Mouse (Mus musculus) inflammation-experienced regulatory T-cells (primary cell): Measurements from ENCODE around the gene Zfp961. TPM values are rescaled to one million over a fixed set of nuclear protein-coding genes. Genes with fewer than 3 reads are reported as not detected.

Experiments
- polyA plus RNA-seq, 2 experiments: library from polyadenylated mRNA; unstranded; fragments of 100-300 nt; shearing (Covaris generic); gene quantifications; one replicate each; pipeline ENCODE4 v1.2.1; 2017

The Zfp961 gene
- 10 to 100 TPM; 25.4 to 35.6 TPM for polyA plus RNA-seq

GRCm38 (mm10) chr8:71950482-71951221 is at the start of gene Zfp961:
Gene Zfp961 (plus strand): TSS chr8:71951038.

GRCm38 (mm10) chr8:71908309-71909261 is 42.3 kb upstream of the Zfp961 start, which contains the start of the genes Zfp882 and Zfp617:
Gene Zfp882 (plus strand): TSS chr8:71908608.
Gene Zfp617 (plus strand): TSS chr8:71908635.

DNA sequence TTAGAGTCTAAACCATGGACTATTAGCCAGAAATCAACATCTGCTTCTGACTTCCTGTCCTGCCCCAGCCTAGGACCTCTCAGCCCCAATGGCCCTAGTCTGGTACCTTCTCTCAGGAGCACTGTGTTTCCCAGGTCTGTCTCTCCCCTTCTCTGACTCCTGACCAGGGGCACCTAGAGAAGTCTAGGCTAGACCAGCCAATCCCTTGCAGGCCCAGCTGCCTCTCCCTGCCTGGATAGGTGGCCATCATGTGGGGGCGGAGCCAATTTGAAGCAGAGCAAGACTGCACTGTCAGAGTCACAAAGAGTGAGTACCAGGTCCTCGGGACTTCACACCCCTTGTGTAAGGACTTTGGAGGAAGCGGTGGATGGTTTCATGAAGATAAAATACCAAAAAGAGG is 58.6 kb downstream of the Zfp961 start, which contains the start of gene Cyp4f18:
TSS of gene Cyp4f18 (minus strand) at position 154 of the 400 bp plus-strand sequence.

DNA sequence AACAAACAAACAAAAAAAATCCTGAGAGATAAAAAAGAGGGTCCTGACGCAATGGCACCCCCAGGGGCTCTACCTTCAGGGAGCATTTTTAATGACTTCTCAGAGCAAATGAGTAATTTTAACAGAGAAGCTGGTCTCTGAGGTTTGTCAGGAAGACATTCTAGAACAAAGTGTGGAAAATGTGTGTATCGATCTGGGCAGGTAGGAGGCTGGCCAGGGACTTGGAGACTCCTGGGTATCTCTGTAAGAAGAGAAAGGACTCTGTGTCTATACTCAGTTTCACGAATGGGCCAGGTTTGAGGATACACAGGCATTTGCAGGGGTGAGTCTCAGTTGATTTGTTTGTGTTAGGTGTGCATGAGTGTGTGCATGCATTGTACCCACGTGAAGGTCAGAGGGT is 90.1 kb downstream of the Zfp961 start, which contains the start of gene Olfr372:
TSS of gene Olfr372 (plus strand) at position 301 of the 400 bp plus-strand sequence.

Other genes starting within 250 kb of the Zfp961 start
- gene B3gnt3, start 249.2 kb upstream of the Zfp961 start, polyA plus RNA-seq, result 1 to 10 TPM; 5.9 to 6.5 TPM
- 100 to 1,000 TPM; 219 to 246 TPM for gene Fcho1, start 225.3 kb upstream of the Zfp961 start, polyA plus RNA-seq
- gene Zfp709, start 69.0 kb upstream of the Zfp961 start, polyA plus RNA-seq, result 10 to 100 TPM in 1 of 2 experiments, 1 to 10 TPM in 1; 7.9 to 11.5 TPM
- gene Zfp882, start 42.4 kb upstream of the Zfp961 start, polyA plus RNA-seq, result 1 to 10 TPM; 7.0 TPM
- 10 to 100 TPM; 14.4 to 15.8 TPM for gene Zfp617, start 42.4 kb upstream of the Zfp961 start, polyA plus RNA-seq
- gene Cyp4f18, start 58.6 kb downstream of the Zfp961 start, polyA plus RNA-seq, result 1 to 10 TPM; 2.0 to 5.3 TPM
- 1 to 10 TPM in 1 of 2 experiments, under 1 TPM in 1; 0.45 to 2.3 TPM for gene Olfr372, start 90.2 kb downstream of the Zfp961 start, polyA plus RNA-seq
- 1 to 10 TPM in 1 of 2 experiments, under 1 TPM in 1; 0.41 to 1.5 TPM for gene Olfr373, start 132.1 kb downstream of the Zfp961 start, polyA plus RNA-seq
- under 1 TPM; 0.17 to 0.88 TPM for gene Olfr374, start 156.0 kb downstream of the Zfp961 start, polyA plus RNA-seq
- 100 to 1,000 TPM; 270 to 278 TPM for gene Tpm4, start 183.9 kb downstream of the Zfp961 start, polyA plus RNA-seq
- 100 to 1,000 TPM; 155 to 202 TPM for gene Rab8a, start 210.2 kb downstream of the Zfp961 start, polyA plus RNA-seq
- 10 to 100 TPM; 24.9 to 27.1 TPM for gene Hsh2d, start 238.6 kb downstream of the Zfp961 start, polyA plus RNA-seq